21 mouse cellular contexts compared by ENCODE assay signal in genomic region chr3:121628245-121628644, GRCm38 (mm10). TPM values are rescaled to one million over a fixed set of nuclear protein-coding genes. Genes with fewer than 3 reads are reported as not detected.
"Had no signal": no experiment of that assay in that cellular context is flagged by ENCODE, and none has a peak within 500 bp of the region (broad histone marks: within the 10 kb centered on the region; RNA-seq: fewer than 3 reads in every experiment).

No protein-coding gene starts in this region.

- H3K9me3 ChIP-seq: liver, embryonic 15.5 days; lung, embryonic 15.5 days; midbrain, embryonic 12.5 days; neural tube, embryonic 12.5 days; stomach, embryonic 15.5 days had no signal

- H3K4me3 ChIP-seq: liver, embryonic 15.5 days; lung, embryonic 15.5 days; megakaryocyte, embryonic 14.5 days; midbrain, embryonic 12.5 days; neural tube, embryonic 12.5 days; stomach, embryonic 15.5 days had no signal

- H3K27me3 ChIP-seq: liver, embryonic 15.5 days; lung, embryonic 15.5 days; neural tube, embryonic 12.5 days; stomach, embryonic 15.5 days had no signal

- H3K27ac ChIP-seq: liver, embryonic 15.5 days; lung, embryonic 15.5 days; macrophage; midbrain, embryonic 12.5 days; neural tube, embryonic 12.5 days; stomach, embryonic 15.5 days; stomach, postnatal 0 days had no signal

- H3K9ac ChIP-seq: liver, embryonic 15.5 days; liver, postnatal 0 days; lung, embryonic 15.5 days; midbrain, embryonic 12.5 days; neural tube, embryonic 12.5 days; stomach, embryonic 15.5 days had no signal

- H3K4me2 ChIP-seq: liver, embryonic 15.5 days; lung, embryonic 15.5 days; midbrain, embryonic 12.5 days; neural tube, embryonic 12.5 days; stomach, embryonic 15.5 days had no signal

- ATAC-seq: liver, postnatal 0 days; lung, postnatal 0 days; midbrain, embryonic 16.5 days had no signal

- DNase-seq: liver, postnatal 0 days; lung, adult 2 months; lung, postnatal 14 days; lung, postnatal 36 days; midbrain, embryonic 14.5 days; right cerebral cortex, postnatal 14 days; thymus, adult 2 months; thymus, postnatal 25 days had no signal

- H3K4me1 ChIP-seq: liver, embryonic 15.5 days; lung, embryonic 15.5 days; midbrain, embryonic 12.5 days; neural tube, embryonic 12.5 days had no signal

- H3K36me3 ChIP-seq: liver, embryonic 15.5 days; lung, embryonic 15.5 days; midbrain, embryonic 12.5 days; neural tube, embryonic 12.5 days; stomach, embryonic 15.5 days had no signal

RNA-seq across cellular contexts. Expression of gene 4930432M17Rik, which starts 42.3 kb away (rescaled TPM):
- polyA plus RNA-seq: liver, embryonic 15.5 days; liver, postnatal 0 days; lung, adult 2 months; lung, embryonic 15.5 days; lung, postnatal 0 days; macrophage; midbrain, embryonic 12.5 days; midbrain, embryonic 14.5 days; midbrain, embryonic 16.5 days; neural tube, embryonic 12.5 days; neural tube, embryonic 14.5 days; spleen, adult 2 months; stomach, embryonic 15.5 days; stomach, postnatal 0 days; testis, adult 2 months; thymus, adult 2 months had no signal
